Mouse (Mus musculus) left cerebral cortex, postnatal 4 days (tissue): ENCODE measurements at regions not wholly inside any gene's neighbourhood (a gene's known extent, or its start where the extent isn't known, plus 50 kb on each side); places are given as distances from the start of the nearest gene placed in this dataset.

ENCODE experiments used
- DNase-seq: peaks from one replicate; pipeline ENCODE4 v3.0.0-alpha.2; 2022
- intact Hi-C: fragments of 180-260 bp; cut with DNase I; formaldehyde crosslinking; loops from one replicate; pipeline ENCODE4 v1.15.1; 2025

- DNase-seq, result peak; percentile 29
- intact Hi-C loops, result no loop called here
These were observed 1974.3 kb upstream of the Slc39a10 start for GRCm38 (mm10) chr1:48866926-48867325.

- DNase-seq, result no peak
- intact Hi-C loops, result loop anchor here (10.0 kb wide), 1 partner anchor 1787 kb away; no protein-coding TSS in a partner anchor
These were observed 1988.7 kb upstream of the Slc39a10 start for GRCm38 (mm10) chr1:48881373-48881772.

GRCm38 (mm10) chr1:48893571-48893970, 2000.9 kb upstream of the Slc39a10 start:
- no peak for DNase-seq
- intact Hi-C loops, result no loop called here

GRCm38 (mm10) chr1:48916419-48916818, 1984.0 kb upstream of the Tmeff2 start:
- intact Hi-C loops, result no loop called here
- no peak for DNase-seq

GRCm38 (mm10) chr1:48943126-48943525, 1957.3 kb upstream of the Tmeff2 start:
- intact Hi-C loops, result no loop called here
- no peak for DNase-seq

DNA sequence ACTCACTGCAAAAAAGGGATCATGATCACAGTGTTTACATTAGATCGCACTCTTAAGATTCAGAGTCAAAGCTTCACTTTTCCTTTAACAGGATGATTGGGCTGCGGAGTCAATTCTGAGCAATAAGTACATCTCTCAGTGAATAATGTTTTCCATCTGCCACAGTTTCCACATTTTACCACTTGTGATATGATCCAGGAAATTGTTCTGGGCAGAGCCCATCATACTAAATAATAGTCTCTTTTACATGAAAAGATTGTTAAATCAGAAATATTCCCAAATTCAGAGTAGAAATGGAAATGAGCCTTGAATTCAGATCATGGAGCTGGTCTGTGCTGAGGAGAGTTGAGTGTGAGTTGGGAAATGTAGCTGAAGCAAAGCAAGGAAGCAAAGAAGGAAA, 1956.6 kb upstream of the Tmeff2 start:
- intact Hi-C loops, result no loop called here
- DNase-seq, result no peak
